In the genomic region with DNA sequence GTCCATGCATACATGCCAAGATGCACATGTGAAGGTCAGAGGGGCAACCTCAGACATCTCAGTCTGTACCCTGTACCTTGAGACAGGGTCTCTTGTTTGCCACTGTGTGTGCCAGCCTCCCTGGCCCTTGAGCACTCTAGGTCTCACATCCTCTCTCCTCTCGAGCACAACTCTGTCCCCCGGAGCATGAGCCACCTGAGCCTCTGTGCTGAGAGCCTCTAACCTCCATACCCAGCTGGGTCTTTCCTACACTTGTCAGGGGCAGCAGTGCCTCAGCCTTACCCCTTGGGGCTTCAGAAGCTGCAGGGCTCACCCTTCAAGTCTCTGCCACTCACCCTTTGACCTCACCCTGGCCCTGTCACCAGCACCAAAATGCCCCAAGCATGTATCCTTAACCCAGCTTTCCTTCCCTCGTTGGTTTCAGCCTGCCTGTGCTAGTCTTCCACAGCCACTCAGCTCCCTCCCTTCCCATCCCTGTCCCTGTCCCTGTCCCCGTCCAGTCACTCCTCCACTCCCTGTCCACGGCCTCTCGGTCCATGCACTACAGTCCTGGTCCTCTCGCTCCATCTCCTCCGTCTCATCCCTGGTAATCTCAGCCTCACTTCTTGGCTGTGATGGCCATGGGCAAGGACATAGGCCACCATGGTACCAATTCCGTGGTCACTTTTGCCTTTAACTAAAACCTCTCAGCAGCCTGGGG, we compare ENCODE assay signal across 10 mouse cellular contexts. TPM values are rescaled to one million over a fixed set of nuclear protein-coding genes. Genes with fewer than 3 reads are reported as not detected.
DNase-seq lines count a peak whose midpoint lies in the region; ATAC-seq and TF ChIP-seq lines count a peak whose summit lies in the region.
"Had no signal": no experiment of that assay in that cellular context is flagged by ENCODE, and none has a peak within 500 bp of the region (broad histone marks: within the 10 kb centered on the region; RNA-seq: fewer than 3 reads in every experiment).

No protein-coding gene starts in this region.

- peaks cover 28% of the 10 kb centered on the region for H3K4me1 ChIP-seq in forebrain, embryonic 13.5 days
- peaks cover 23% of the 10 kb centered on the region for H3K4me1 ChIP-seq in forebrain, embryonic 16.5 days (replicated peaks; ENCODE audit: control insufficient read depth, insufficient read depth, low read length)
- H3K4me1 ChIP-seq in megakaryocyte, embryonic 14.5 days: peaks cover 82% of the 10 kb centered on the region
- H3K4me1 ChIP-seq in limb, embryonic 15.5 days: peaks cover 63% of the 10 kb centered on the region
- peaks cover 23% of the 10 kb centered on the region for H3K4me1 ChIP-seq in small intestine, adult 2 months (ENCODE audit: control insufficient read depth, insufficient read depth, insufficient read length, low read length)

- H3K4me3 ChIP-seq in forebrain, embryonic 13.5 days: no peak overlapping the region
- no peak overlapping the region for H3K4me3 ChIP-seq in forebrain, embryonic 16.5 days (replicated peaks; ENCODE audit: low read length)
- H3K4me3 ChIP-seq in megakaryocyte, embryonic 14.5 days (replicated peaks): peak overlapping the region; percentile 98
- no peak overlapping the region for H3K4me3 ChIP-seq in limb, embryonic 15.5 days
- peak overlapping the region; percentile 73 for H3K4me3 ChIP-seq in small intestine, adult 2 months (ENCODE audit: low read depth, low read length)

- H3K36me3 ChIP-seq in forebrain, embryonic 13.5 days (ENCODE audit: poor library complexity, severe bottlenecking): peaks cover 31% of the 10 kb centered on the region
- H3K36me3 ChIP-seq in forebrain, embryonic 16.5 days (ENCODE audit: control insufficient read depth, insufficient read depth): no peaks in the 10 kb centered on the region; the same call in 1 of the 2 replicates
- H3K36me3 ChIP-seq in megakaryocyte, embryonic 14.5 days (replicated peaks; ENCODE audit: low read length): peaks cover 80% of the 10 kb centered on the region
- peaks cover 37% of the 10 kb centered on the region for H3K36me3 ChIP-seq in limb, embryonic 15.5 days
- H3K36me3 ChIP-seq in small intestine, adult 2 months (ENCODE audit: control insufficient read depth, insufficient read depth, low read length): peaks cover 34% of the 10 kb centered on the region

- TF ChIP-seq CTCF in small intestine, adult 2 months (IDR thresholded peaks at IDR 0.05; ENCODE audit: extremely low read depth, insufficient read length, insufficient replicate concordance, low read depth, low read length): no peak

- no peaks in the 10 kb centered on the region for H3K9me3 ChIP-seq in forebrain, embryonic 13.5 days (replicated peaks)
- H3K9me3 ChIP-seq in forebrain, embryonic 16.5 days (ENCODE audit: control insufficient read depth, low read length): no peaks in the 10 kb centered on the region
- H3K9me3 ChIP-seq in megakaryocyte, embryonic 14.5 days: peaks cover 12% of the 10 kb centered on the region
- H3K9me3 ChIP-seq in limb, embryonic 15.5 days: no peaks in the 10 kb centered on the region

- 82% methylated on average over 9 of the region's 9 CpGs for WGBS in forebrain, embryonic 13.5 days
- 82% methylated on average over 9 of the region's 9 CpGs for WGBS in forebrain, embryonic 16.5 days
- 77% methylated on average over 9 of the region's 9 CpGs for WGBS in limb, embryonic 15.5 days
- WGBS in small intestine, adult 2 months: 78% methylated on average over 9 of the region's 9 CpGs

- H3K27ac ChIP-seq in forebrain, embryonic 13.5 days: no peak overlapping the region
- no peak overlapping the region for H3K27ac ChIP-seq in forebrain, embryonic 16.5 days (ENCODE audit: low read length)
- H3K27ac ChIP-seq in limb, embryonic 15.5 days: no peak overlapping the region
- no peak overlapping the region for H3K27ac ChIP-seq in small intestine, adult 2 months (ENCODE audit: insufficient read depth, low read depth, low read length)

- H3K9ac ChIP-seq in forebrain, embryonic 13.5 days: peak overlapping the region; percentile 77; the same call in 1 of the 2 replicates
- H3K9ac ChIP-seq in forebrain, embryonic 16.5 days (replicated peaks; ENCODE audit: low read depth, low read length): no peak overlapping the region; the same call in 1 of the 2 replicates
- 0 out of 2 replicates have a peak overlapping the region, but pooled peaks have one; percentile 14 for H3K9ac ChIP-seq in limb, embryonic 15.5 days

- TF ChIP-seq POLR2A in small intestine, adult 2 months (IDR thresholded peaks at IDR 0.05; ENCODE audit: low read depth, low read length): no peak

- DNase-seq in adrenal gland, postnatal 14 days: no peak
- DNase-seq in cerebellum, adult 9-10 months: no peak
- DNase-seq: cerebellum, adult 18-20 months; layer of hippocampus, adult 9-11 months had no signal

- ATAC-seq in forebrain, embryonic 13.5 days: no peak
- no peak for ATAC-seq in forebrain, embryonic 16.5 days
- no peak for ATAC-seq in megakaryocyte, adult 5-6 weeks (ENCODE audit: poor library complexity, severe bottlenecking)
- ATAC-seq in limb, embryonic 15.5 days (ENCODE audit: insufficient number of reproducible peaks, low FRiP score, low TSS enrichment, low read depth): no peak

- H3K4me2 ChIP-seq in forebrain, embryonic 13.5 days: peak overlapping the region; percentile 85; the same call in 1 of the 2 replicates
- H3K4me2 ChIP-seq in forebrain, embryonic 16.5 days (ENCODE audit: low read length): no peak overlapping the region
- H3K4me2 ChIP-seq in limb, embryonic 15.5 days: peak overlapping the region; percentile 70

- no peaks in the 10 kb centered on the region for H3K27me3 ChIP-seq in forebrain, embryonic 13.5 days
- H3K27me3 ChIP-seq in forebrain, embryonic 16.5 days (replicated peaks; ENCODE audit: control insufficient read depth, insufficient read depth, low read length): no peaks in the 10 kb centered on the region
- H3K27me3 ChIP-seq in megakaryocyte, embryonic 14.5 days (replicated peaks): no peaks in the 10 kb centered on the region
- no peaks in the 10 kb centered on the region for H3K27me3 ChIP-seq in limb, embryonic 15.5 days
- no peaks in the 10 kb centered on the region for H3K27me3 ChIP-seq in small intestine, adult 2 months (ENCODE audit: control insufficient read depth, insufficient read depth, low read length)

RNA-seq across cellular contexts. Expression of a gene that starts 1.7 kb away (rescaled TPM):
- 1.2 and 1.6 TPM in 2 replicates for polyA plus RNA-seq in forebrain, embryonic 13.5 days (2015; fragmentation: Nextera tagmentation; extraction: Ambion mirVana)
- polyA plus RNA-seq in forebrain, embryonic 16.5 days (2015; fragmentation: Nextera tagmentation; extraction: Ambion mirVana): 2.0 TPM in 2 replicates
- polyA plus RNA-seq in megakaryocyte, embryonic 14.5 days (2012; ENCODE audit: insufficient read depth, low replicate concordance): 3.0 and 9.5 TPM in 2 replicates
- 15.8 and 15.9 TPM in 2 replicates for total RNA-seq in megakaryocyte, adult 5-6 weeks (2015)
- 7.9 and 10.7 TPM in 2 replicates for total RNA-seq in megakaryocyte, adult 5-6 weeks (2017)
- 4.1 and 4.5 TPM in 2 replicates for polyA plus RNA-seq in limb, embryonic 15.5 days (2015; fragmentation: Nextera tagmentation; extraction: Ambion mirVana)
- 11.9 and 13.3 TPM in 2 replicates for polyA plus RNA-seq in small intestine, adult 2 months (2012; rRNA removed)
- total RNA-seq in adrenal gland, postnatal 14 days (2021): 8.6 and 10.2 TPM in 2 replicates

RNA-seq across cellular contexts. Expression of a gene that starts 2.2 kb away (rescaled TPM):
- polyA plus RNA-seq in forebrain, embryonic 13.5 days (2015; fragmentation: Nextera tagmentation; extraction: Ambion mirVana): 2.7 and 2.8 TPM in 2 replicates
- 6.6 and 8.7 TPM in 2 replicates for polyA plus RNA-seq in forebrain, embryonic 16.5 days (2015; fragmentation: Nextera tagmentation; extraction: Ambion mirVana)
- 6.9 and 23.5 TPM in 2 replicates for polyA plus RNA-seq in megakaryocyte, embryonic 14.5 days (2012; ENCODE audit: insufficient read depth, low replicate concordance)
- 0.47 TPM in 1 of 2 replicates, not detected in the other for total RNA-seq in megakaryocyte, adult 5-6 weeks (2015)
- total RNA-seq in megakaryocyte, adult 5-6 weeks (2017): 0.07 TPM in 1 of 2 replicates, not detected in the other
- polyA plus RNA-seq in limb, embryonic 15.5 days (2015; fragmentation: Nextera tagmentation; extraction: Ambion mirVana): 31.2 and 42.4 TPM in 2 replicates
- 28.3 and 28.5 TPM in 2 replicates for polyA plus RNA-seq in small intestine, adult 2 months (2012; rRNA removed)
- total RNA-seq in adrenal gland, postnatal 14 days (2021): 19.9 and 23.6 TPM in 2 replicates

RNA-seq across cellular contexts. Expression of a gene that starts 9.4 kb away (rescaled TPM):
- 79.8 and 86.1 TPM in 2 replicates for polyA plus RNA-seq in forebrain, embryonic 13.5 days (2015; fragmentation: Nextera tagmentation; extraction: Ambion mirVana)
- polyA plus RNA-seq in forebrain, embryonic 16.5 days (2015; fragmentation: Nextera tagmentation; extraction: Ambion mirVana): 65.3 and 75.2 TPM in 2 replicates
- 25.4 and 80.4 TPM in 2 replicates for polyA plus RNA-seq in megakaryocyte, embryonic 14.5 days (2012; ENCODE audit: insufficient read depth, low replicate concordance)
- 14.6 and 17.3 TPM in 2 replicates for total RNA-seq in megakaryocyte, adult 5-6 weeks (2015)
- total RNA-seq in megakaryocyte, adult 5-6 weeks (2017): 6.9 and 10.0 TPM in 2 replicates
- 83.9 and 85.5 TPM in 2 replicates for polyA plus RNA-seq in limb, embryonic 15.5 days (2015; fragmentation: Nextera tagmentation; extraction: Ambion mirVana)
- 36.4 and 40.1 TPM in 2 replicates for polyA plus RNA-seq in small intestine, adult 2 months (2012; rRNA removed)
- 90.7 and 95.0 TPM in 2 replicates for total RNA-seq in adrenal gland, postnatal 14 days (2021)

RNA-seq across cellular contexts. Expression of a gene that starts 38.7 kb away (rescaled TPM):
- polyA plus RNA-seq in forebrain, embryonic 13.5 days (2015; fragmentation: Nextera tagmentation; extraction: Ambion mirVana): 58.5 and 71.5 TPM in 2 replicates
- 77.4 and 87.4 TPM in 2 replicates for polyA plus RNA-seq in forebrain, embryonic 16.5 days (2015; fragmentation: Nextera tagmentation; extraction: Ambion mirVana)
- polyA plus RNA-seq in megakaryocyte, embryonic 14.5 days (2012; ENCODE audit: insufficient read depth, low replicate concordance): 33.9 and 37.8 TPM in 2 replicates
- 2.9 and 5.9 TPM in 2 replicates for total RNA-seq in megakaryocyte, adult 5-6 weeks (2015)
- 5.7 and 6.3 TPM in 2 replicates for total RNA-seq in megakaryocyte, adult 5-6 weeks (2017)
- polyA plus RNA-seq in limb, embryonic 15.5 days (2015; fragmentation: Nextera tagmentation; extraction: Ambion mirVana): 36.4 and 38.3 TPM in 2 replicates
- 5.0 and 6.5 TPM in 2 replicates for polyA plus RNA-seq in small intestine, adult 2 months (2012; rRNA removed)
- 28.1 and 31.0 TPM in 2 replicates for total RNA-seq in adrenal gland, postnatal 14 days (2021)

RNA-seq across cellular contexts. Expression of a gene that starts 42.4 kb away (rescaled TPM):
- 114 and 115 TPM in 2 replicates for polyA plus RNA-seq in forebrain, embryonic 13.5 days (2015; fragmentation: Nextera tagmentation; extraction: Ambion mirVana)
- polyA plus RNA-seq in forebrain, embryonic 16.5 days (2015; fragmentation: Nextera tagmentation; extraction: Ambion mirVana): 162 and 163 TPM in 2 replicates
- polyA plus RNA-seq in megakaryocyte, embryonic 14.5 days (2012; ENCODE audit: insufficient read depth, low replicate concordance): 842 and 1,717 TPM in 2 replicates
- total RNA-seq in megakaryocyte, adult 5-6 weeks (2015): 89.9 and 100 TPM in 2 replicates
- 39.5 and 49.8 TPM in 2 replicates for total RNA-seq in megakaryocyte, adult 5-6 weeks (2017)
- polyA plus RNA-seq in limb, embryonic 15.5 days (2015; fragmentation: Nextera tagmentation; extraction: Ambion mirVana): 61.6 and 75.5 TPM in 2 replicates
- polyA plus RNA-seq in small intestine, adult 2 months (2012; rRNA removed): 139 and 334 TPM in 2 replicates
- 121 and 127 TPM in 2 replicates for total RNA-seq in adrenal gland, postnatal 14 days (2021)

Comparison
In these comparisons a context has a peak if more than half of its experiments do, and no peak if none do; other contexts are left out.
1. H3K4me3 ChIP-seq: peak in megakaryocyte, embryonic 14.5 days (single experiment) and small intestine, adult 2 months (single experiment); none in forebrain, embryonic 13.5 days (single experiment), forebrain, embryonic 16.5 days (single experiment) and limb, embryonic 15.5 days (single experiment).